ENCODE assay signal across 27 mouse cellular contexts in the genomic region with DNA sequence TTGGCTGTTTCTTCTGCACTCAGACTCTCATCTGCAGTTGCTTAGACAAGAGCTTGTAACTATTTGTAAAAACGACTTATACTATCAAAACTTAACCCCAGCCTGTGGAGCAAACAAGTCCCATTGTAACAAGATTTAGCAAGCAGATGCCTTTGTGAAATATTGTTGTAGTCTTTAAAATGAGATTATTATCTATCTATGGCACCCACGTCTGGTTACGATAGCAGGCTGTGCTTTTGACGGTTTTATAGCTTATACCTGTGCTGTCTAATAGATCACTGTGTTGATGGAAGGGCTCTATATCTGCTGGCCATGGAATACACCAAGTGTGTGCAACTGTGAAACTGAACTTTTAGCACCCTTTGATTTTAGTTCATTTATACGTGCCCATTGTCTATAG.
"Had no signal": no experiment of that assay in that cellular context is flagged by ENCODE, and none has a peak within 500 bp of the region (broad histone marks: within the 10 kb centered on the region; RNA-seq: fewer than 3 reads in every experiment).

No protein-coding gene starts in this region.

- H3K36me3 ChIP-seq: embryonic facial prominence, embryonic 12.5 days; embryonic facial prominence, embryonic 13.5 days; embryonic facial prominence, embryonic 15.5 days; forebrain, embryonic 10.5 days; forebrain, embryonic 12.5 days; forebrain, embryonic 15.5 days; heart, embryonic 10.5 days had no signal

- H3K9me3 ChIP-seq: embryonic facial prominence, embryonic 12.5 days; embryonic facial prominence, embryonic 13.5 days; embryonic facial prominence, embryonic 15.5 days; forebrain, embryonic 10.5 days; forebrain, embryonic 12.5 days; forebrain, embryonic 13.5 days; forebrain, embryonic 15.5 days; heart, embryonic 10.5 days had no signal

- H3K27ac ChIP-seq: embryonic facial prominence, embryonic 12.5 days; embryonic facial prominence, embryonic 13.5 days; embryonic facial prominence, embryonic 15.5 days; forebrain, embryonic 10.5 days; forebrain, embryonic 12.5 days; forebrain, embryonic 13.5 days; forebrain, embryonic 15.5 days; gastrocnemius, adult 2 months; heart, adult 2 months; heart, embryonic 10.5 days had no signal

- H3K4me3 ChIP-seq: embryonic facial prominence, embryonic 12.5 days; embryonic facial prominence, embryonic 13.5 days; embryonic facial prominence, embryonic 15.5 days; erythroblast, embryonic 14.5 days; forebrain, embryonic 10.5 days; forebrain, embryonic 12.5 days; forebrain, embryonic 13.5 days; forebrain, embryonic 15.5 days; gastrocnemius, adult 2 months; heart, adult 2 months; heart, embryonic 10.5 days had no signal

- DNase-seq: cerebellum, adult 2 months; cerebellum, adult 8-10 months; cerebellum, adult 9-10 months; cerebellum, adult 9-11 months; cerebellum, postnatal 10 days; cerebellum, postnatal 14 days; cerebellum, postnatal 25 days; cerebellum, postnatal 36 days; embryo, embryonic 11 days; forebrain, postnatal 0 days; gastrocnemius, adult 2 months; gastrocnemius, postnatal 10 days; gastrocnemius, postnatal 14 days; gastrocnemius, postnatal 25 days; gastrocnemius, postnatal 36 days; heart, adult 11 months; heart, adult 18-20 months; heart, adult 2 months had no signal

- H3K4me1 ChIP-seq: embryonic facial prominence, embryonic 12.5 days; embryonic facial prominence, embryonic 13.5 days; embryonic facial prominence, embryonic 15.5 days; forebrain, embryonic 10.5 days; forebrain, embryonic 12.5 days; forebrain, embryonic 13.5 days; heart, embryonic 10.5 days had no signal

- H3K27me3 ChIP-seq: embryonic facial prominence, embryonic 12.5 days; embryonic facial prominence, embryonic 13.5 days; embryonic facial prominence, embryonic 15.5 days; forebrain, embryonic 12.5 days; forebrain, embryonic 13.5 days; forebrain, embryonic 15.5 days had no signal
